11 mouse cellular contexts compared by ENCODE assay signal in the genomic region with DNA sequence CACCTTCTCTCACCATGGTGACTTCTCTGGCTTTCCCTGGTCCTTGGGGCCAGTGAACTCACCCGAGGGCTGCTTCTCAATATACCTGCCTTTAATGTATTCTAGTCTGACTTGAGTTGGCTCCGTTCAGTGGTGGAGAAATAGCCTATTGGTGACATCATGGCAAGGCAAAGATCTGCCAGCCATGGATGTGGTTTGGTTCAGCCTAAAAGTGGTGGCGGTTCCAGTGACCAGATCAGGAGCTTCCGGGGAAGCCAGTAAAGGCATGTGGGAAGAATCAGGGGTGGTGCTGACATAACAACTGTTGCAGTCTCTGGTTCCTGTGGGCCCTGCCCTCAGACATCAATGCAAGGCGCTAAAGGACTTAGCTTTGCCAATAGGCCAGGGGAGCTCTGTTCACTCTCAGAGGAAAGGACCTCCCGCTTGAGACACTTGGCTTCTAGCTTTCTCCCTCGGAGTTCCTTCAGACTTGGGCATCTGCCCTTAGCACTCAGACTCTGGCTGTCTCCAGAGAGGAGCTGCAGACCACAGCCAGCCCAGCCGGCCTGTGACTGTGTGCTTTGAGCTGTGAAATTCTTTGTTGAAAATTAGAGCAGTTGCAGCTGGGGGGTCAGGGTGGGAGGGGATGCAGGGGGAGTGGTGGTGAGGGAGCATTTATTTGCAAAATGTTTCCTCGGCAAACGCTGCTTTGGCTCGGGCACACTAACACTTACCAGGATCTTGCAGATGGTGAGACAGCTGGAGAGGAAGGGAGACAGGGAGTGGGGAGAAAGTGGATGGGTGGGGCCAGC. TPM values are rescaled to one million over a fixed set of nuclear protein-coding genes. Genes with fewer than 3 reads are reported as not detected.
DNase-seq lines count a peak whose midpoint lies in the region; ATAC-seq lines count a peak whose summit lies in the region.
"Had no signal": no experiment of that assay in that cellular context is flagged by ENCODE, and none has a peak within 500 bp of the region (broad histone marks: within the 10 kb centered on the region; RNA-seq: fewer than 3 reads in every experiment).

No protein-coding gene starts in this region.

- DNase-seq in kidney, adult 8-10 months, result no peak
- peak; percentile 37 for DNase-seq in MN1 (ENCODE audit: low spot score)
- DNase-seq in forebrain, embryonic 14.5 days (ENCODE audit: low spot score), result peak; percentile 60
- no peak for DNase-seq in T-cell, adult 2 months (ENCODE audit: low spot score)
- no peak for DNase-seq in layer of hippocampus, postnatal 14 days (ENCODE audit: low spot score in 2 of 2)
- DNase-seq in cerebellum, adult 11-12 months, result no peak
- DNase-seq: cerebellum, postnatal 25 days had no signal

- peaks cover 16% of the 10 kb centered on the region for H3K4me1 ChIP-seq in kidney, embryonic 14.5 days (ENCODE audit: control insufficient read depth, insufficient read depth, low read length)
- H3K4me1 ChIP-seq in forebrain, embryonic 14.5 days (ENCODE audit: control insufficient read depth, insufficient read depth, low read length), result peaks cover 42% of the 10 kb centered on the region
- peaks cover 68% of the 10 kb centered on the region for H3K4me1 ChIP-seq in limb, embryonic 15.5 days

- H3K9me3 ChIP-seq in kidney, embryonic 14.5 days (ENCODE audit: control insufficient read depth, low read length), result no peaks in the 10 kb centered on the region
- no peaks in the 10 kb centered on the region for H3K9me3 ChIP-seq in forebrain, embryonic 14.5 days (replicated peaks; ENCODE audit: control insufficient read depth, low read length)
- H3K9me3 ChIP-seq in limb, embryonic 15.5 days, result no peaks in the 10 kb centered on the region

- no peaks in the 10 kb centered on the region for H3K36me3 ChIP-seq in kidney, embryonic 14.5 days (ENCODE audit: control insufficient read depth, insufficient read depth, low read length)
- H3K36me3 ChIP-seq in forebrain, embryonic 14.5 days (ENCODE audit: control insufficient read depth, insufficient read depth, low read length), result no peaks in the 10 kb centered on the region
- no peaks in the 10 kb centered on the region for H3K36me3 ChIP-seq in limb, embryonic 15.5 days

- H3K4me3 ChIP-seq in kidney, embryonic 14.5 days (ENCODE audit: low read length), result no peak overlapping the region
- no peak overlapping the region for H3K4me3 ChIP-seq in forebrain, embryonic 14.5 days (ENCODE audit: low read depth, low read length)
- no peak overlapping the region for H3K4me3 ChIP-seq in limb, embryonic 15.5 days

- H3K27me3 ChIP-seq in kidney, embryonic 14.5 days (ENCODE audit: control insufficient read depth, insufficient read depth, low read length), result 0 out of 2 replicates have a peak, but pooled peaks cover 4% of the 10 kb centered on the region
- H3K27me3 ChIP-seq in forebrain, embryonic 14.5 days (replicated peaks; ENCODE audit: control insufficient read depth, insufficient read depth, low read length), result no peaks in the 10 kb centered on the region
- H3K27me3 ChIP-seq in limb, embryonic 15.5 days, result no peaks in the 10 kb centered on the region

- no peak overlapping the region for H3K9ac ChIP-seq in kidney, embryonic 14.5 days (ENCODE audit: low read depth, low read length)
- peak overlapping the region; percentile 25; the same call in 1 of the 2 replicates for H3K9ac ChIP-seq in forebrain, embryonic 14.5 days (ENCODE audit: low read length)
- H3K9ac ChIP-seq in limb, embryonic 15.5 days, result no peak overlapping the region

- 37% methylated on average over 11 of the region's 11 CpGs for WGBS in kidney, embryonic 14.5 days
- WGBS in forebrain, embryonic 14.5 days, result 40% methylated on average over 11 of the region's 11 CpGs
- 30% methylated on average over 11 of the region's 11 CpGs for WGBS in limb, embryonic 15.5 days

- ATAC-seq in kidney, embryonic 14.5 days (ENCODE audit: low FRiP score, low TSS enrichment), result peak; percentile 54; the same call in 1 of the 2 replicates
- ATAC-seq in forebrain, embryonic 14.5 days, result peak; percentile 32
- no peak; the same call in 1 of the 2 replicates for ATAC-seq in limb, embryonic 15.5 days (ENCODE audit: insufficient number of reproducible peaks, low FRiP score, low TSS enrichment, low read depth)

- H3K4me2 ChIP-seq in kidney, embryonic 14.5 days (replicated peaks; ENCODE audit: low read depth, low read length), result no peak overlapping the region
- no peak overlapping the region for H3K4me2 ChIP-seq in forebrain, embryonic 14.5 days (ENCODE audit: low read length)
- H3K4me2 ChIP-seq in limb, embryonic 15.5 days, result no peak overlapping the region

- H3K27ac ChIP-seq in kidney, embryonic 14.5 days (ENCODE audit: low read depth, low read length), result peak overlapping the region; percentile 30; the same call in 1 of the 2 replicates
- peak overlapping the region; percentile 52; the same call in 1 of the 2 replicates for H3K27ac ChIP-seq in forebrain, embryonic 14.5 days (ENCODE audit: low read depth, low read length)
- H3K27ac ChIP-seq in limb, embryonic 15.5 days, result peak overlapping the region; percentile 73

RNA-seq across cellular contexts. Expression of a gene that starts 6.3 kb away (rescaled TPM):
- 1.0 and 1.1 TPM in 2 replicates for polyA plus RNA-seq in kidney, embryonic 14.5 days (2014; fragmentation: Nextera tagmentation; extraction: Ambion mirVana)
- 0.52 and 0.70 TPM in 2 replicates for polyA plus RNA-seq in forebrain, embryonic 14.5 days (2014; fragmentation: Nextera tagmentation; extraction: Ambion mirVana)
- polyA plus RNA-seq in limb, embryonic 15.5 days (2015; fragmentation: Nextera tagmentation; extraction: Ambion mirVana), result 2.7 and 3.0 TPM in 2 replicates
- total RNA-seq in layer of hippocampus, postnatal 14 days (2021), result 1 to 10 TPM; 3.8 to 4.1 TPM
- total RNA-seq: megakaryocyte progenitor cell, adult 5-6 weeks; MEL had no signal

Comparison
In these comparisons a context has a peak if more than half of its experiments do, and no peak if none do; other contexts are left out.
1. DNase-seq: peak in MN1 (single experiment) and forebrain, embryonic 14.5 days (single experiment); none in kidney, adult 8-10 months (0 of 2), T-cell, adult 2 months (single experiment), layer of hippocampus, postnatal 14 days (0 of 2) and cerebellum, adult 11-12 months (single experiment).
2. Peak in every context shown above with its lines, with median percentiles within 50 percentile points of each other: H3K27ac ChIP-seq.